Mouse (Mus musculus) layer of hippocampus, adult 8-10 months (tissue): ENCODE data around the gene AI481877. TPM values are rescaled to one million over a fixed set of nuclear protein-coding genes. Genes with fewer than 3 reads are reported as not detected.
A peak's percentile ranks its signal among the peaks of the same experiment; 100 is the strongest.

Experiments
- DNase-seq, 2 experiments: peaks; one replicate each; pipeline ENCODE4 v3.0.0; 2022; ENCODE audit warnings: low spot score in 2 of 2
- total RNA-seq, 4 experiments: library from RNA; stranded (reverse); gene quantifications; 2 replicates each; pipeline ENCODE4 v1.2.4; 2022

Gene AI481877
- total RNA-seq, 4 experiments from 2014 or later, result not detected

DNA sequence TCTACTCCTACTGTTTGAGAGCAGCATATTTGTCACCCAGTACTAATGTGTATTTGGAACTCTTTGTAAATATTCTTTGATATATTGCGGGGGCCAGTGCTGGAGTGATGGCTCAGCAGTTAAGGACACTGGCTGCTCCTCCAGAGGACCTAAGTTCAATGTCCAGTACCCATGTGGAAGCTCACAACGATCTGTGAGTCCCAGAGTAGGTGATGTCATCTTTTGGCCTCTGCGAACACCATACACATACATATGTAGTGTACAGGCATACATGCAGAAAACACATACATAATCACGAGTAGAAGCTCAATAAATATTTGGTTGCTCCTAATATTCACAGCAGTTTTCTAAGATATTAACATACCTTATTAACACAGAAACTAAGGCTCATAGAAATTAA lies 9.8 kb downstream of the AI481877 start:
- DNase-seq, result no peak

DNA sequence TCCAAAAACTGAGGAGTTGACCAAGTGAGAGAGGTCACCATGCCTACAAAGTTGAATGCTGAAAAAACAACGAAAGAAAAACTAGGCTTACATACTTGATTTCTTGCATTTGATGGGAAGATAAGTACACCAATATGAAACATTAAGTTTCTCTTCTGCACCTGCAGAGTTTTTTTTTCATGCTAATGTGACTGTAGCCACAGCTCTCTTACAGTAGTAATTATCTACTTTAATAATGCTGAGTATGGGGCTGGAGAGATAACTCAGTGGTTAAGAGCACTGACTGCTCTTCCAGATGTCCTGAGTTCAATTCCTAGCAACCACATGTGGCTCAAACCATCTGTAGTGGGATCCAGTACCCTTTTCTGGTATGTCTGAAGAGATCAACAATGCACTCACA lies 13.7 kb downstream of the AI481877 start:
- no peak for DNase-seq

DNA sequence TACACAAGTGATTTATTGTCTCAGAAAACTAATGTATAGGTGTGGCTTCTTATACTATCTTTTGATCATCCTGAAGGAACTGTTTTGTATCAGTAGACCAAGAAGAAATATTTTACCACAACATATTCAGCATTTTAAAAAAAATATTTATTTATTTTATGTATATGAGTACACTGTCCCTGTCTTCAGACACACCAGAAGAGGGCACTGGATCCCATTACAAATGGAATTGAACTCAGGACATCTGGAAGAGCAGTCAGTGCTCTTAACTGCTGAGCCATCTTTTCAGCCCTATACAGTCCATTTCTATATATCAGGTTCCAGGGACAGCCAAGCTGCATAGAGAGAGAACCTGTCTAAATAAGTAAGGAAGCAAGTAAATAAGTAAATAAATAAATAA lies 15.2 kb downstream of the AI481877 start:
- no peak for DNase-seq

DNA sequence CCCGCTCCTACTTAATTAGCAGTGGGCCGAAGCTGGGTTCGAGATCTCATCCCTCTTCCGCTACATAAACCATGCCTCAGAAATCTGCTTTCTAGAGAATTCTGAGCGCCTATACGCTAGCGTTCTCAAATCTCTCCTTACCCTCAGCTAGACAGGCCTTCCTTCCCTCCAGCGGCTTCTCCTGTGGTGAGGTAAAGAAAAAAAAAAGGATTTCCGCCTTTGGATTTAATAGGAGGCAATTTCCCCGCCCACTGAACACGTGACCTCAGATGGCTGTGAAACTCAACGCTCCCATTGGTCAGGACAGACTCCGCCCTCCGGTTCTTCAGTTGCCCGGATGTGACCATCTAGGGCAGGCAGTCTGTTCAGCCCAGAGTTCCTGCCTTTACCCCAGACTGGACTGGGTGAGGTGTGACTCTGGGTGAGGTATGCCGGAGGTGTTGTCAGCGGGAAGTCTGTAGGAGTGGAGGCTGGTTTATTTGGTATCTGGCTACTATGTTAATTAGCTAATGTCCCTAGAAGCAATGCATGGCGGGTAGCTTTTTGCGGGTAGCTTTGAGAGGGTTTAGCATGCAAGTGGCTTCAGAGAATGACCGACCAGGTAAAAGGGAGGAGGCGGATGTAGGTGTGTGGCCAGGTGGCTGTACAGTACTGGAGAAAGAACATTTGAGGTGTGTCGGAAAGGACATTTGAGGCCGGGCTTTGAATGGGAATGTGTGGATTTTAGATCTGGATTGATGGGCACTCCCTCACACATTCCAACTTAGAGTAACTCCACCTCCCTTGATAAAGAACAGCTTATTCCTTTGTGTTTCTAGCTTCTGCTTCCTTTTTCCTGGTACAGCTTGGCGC lies 20.9 kb downstream of the AI481877 start:
- no peak for DNase-seq

DNA sequence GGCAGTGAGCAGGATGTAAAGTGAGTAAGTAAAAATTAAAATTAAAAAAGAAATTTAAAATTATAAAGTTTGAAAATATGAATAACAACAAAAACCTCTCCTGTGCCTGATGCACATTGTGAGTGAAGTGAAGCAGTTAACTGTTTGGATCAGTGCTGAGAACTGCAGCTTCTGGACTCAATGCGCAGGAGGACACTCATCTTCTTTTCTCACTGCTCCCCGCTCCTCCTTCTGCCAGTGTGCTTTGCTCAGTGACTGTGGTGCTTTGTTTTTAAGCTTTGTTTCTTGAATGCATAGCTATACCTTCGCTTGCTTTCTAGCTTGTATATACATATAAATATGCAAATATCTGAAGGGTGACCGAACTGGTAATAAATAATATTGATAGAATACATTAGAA lies 30.1 kb downstream of the AI481877 start:
- DNase-seq, result no peak

DNA sequence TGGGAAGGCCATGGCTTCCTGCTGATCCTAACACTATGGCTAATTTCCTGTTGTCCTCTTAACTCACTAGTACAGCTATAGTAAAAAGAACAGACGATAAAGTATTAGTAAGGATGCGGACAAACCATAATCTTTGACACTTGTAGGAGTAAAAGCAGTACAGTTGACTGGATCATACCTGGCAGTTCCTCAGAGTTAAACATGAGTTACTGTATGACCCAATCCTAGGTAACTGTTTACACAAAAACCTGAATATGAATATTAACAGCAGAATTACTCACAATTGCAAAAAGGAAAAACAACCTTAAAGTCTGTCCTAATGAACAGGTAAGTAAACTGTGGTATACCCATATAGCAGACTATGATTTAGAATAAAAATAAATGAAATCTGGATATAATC lies 30.9 kb downstream of the AI481877 start:
- no peak for DNase-seq

DNA sequence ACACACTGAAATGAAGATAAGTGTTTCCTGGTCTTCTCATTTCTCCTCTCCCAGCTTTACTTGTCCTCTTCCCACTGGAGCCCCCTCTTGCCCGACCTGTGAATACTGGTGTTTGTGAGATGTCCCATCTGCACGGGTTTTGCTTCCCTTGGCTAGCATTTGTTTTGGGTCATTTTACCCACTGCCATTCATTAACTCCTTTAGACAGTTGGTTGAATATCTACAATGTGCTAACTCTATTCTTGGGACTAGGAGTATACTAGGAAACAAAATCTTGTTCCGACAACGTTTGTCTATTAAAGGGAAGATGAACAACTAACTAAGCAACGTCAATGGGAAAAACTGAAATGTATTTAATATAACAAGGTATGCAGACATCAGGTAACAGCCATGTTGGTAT lies 32.1 kb downstream of the AI481877 start:
- DNase-seq, result no peak

DNA sequence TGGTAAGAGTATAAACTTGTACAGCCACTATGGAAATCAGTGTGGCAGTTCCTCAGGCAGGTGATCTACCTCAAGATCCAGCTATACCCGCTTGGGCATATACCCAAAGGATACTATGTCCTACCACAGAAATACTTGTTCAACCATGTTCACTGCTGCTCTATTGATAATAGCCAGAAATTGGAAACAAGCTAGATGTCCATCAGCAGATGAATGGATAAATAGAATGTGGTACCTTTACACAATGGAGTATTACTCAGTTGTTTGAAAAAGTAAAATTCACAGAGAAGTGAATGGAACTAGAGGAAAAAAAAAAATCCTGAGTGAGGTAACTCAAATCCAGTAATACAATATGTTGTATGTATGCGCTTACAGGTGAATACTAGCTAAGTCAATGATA lies 34.6 kb downstream of the AI481877 start:
- DNase-seq, result no peak

DNA sequence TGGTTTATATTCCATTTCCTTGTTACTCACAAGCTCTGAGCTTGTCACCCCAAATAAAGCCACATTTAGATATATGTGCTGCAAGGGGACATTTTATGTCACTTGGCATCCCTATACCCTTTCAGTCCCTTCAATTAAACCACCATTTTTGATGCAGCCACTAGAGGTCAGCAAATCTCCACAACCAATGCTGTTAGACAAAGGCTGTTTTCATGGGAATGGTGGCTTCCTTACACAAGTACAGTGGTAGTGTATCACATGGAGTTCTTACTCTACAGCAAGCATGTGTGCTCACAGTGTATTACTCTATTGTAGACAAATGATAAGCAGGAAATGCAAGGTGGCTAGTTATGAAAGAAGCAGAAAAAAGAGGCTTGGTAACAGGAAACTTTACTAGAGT lies 42.4 kb downstream of the AI481877 start:
- DNase-seq, result peak; percentile 37 to 69

DNA sequence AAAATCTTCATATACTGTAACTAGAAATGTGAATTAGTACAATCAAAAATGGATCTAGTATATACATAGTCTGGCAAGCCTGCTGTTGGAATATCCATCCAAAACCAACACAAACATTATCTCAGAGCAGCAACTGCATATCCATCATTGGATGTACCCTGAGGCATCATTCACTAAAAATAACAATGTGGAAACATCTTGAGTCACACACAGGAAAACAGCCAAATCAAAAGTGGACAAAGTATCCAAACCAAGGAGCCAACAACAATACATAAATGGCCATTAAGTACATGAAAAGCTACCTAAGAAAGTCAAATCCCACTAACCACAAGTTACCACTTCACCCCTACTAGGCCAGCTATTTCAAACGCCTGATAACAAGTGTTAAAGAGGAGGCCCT lies 49.4 kb downstream of the AI481877 start:
- DNase-seq, result no peak

DNA sequence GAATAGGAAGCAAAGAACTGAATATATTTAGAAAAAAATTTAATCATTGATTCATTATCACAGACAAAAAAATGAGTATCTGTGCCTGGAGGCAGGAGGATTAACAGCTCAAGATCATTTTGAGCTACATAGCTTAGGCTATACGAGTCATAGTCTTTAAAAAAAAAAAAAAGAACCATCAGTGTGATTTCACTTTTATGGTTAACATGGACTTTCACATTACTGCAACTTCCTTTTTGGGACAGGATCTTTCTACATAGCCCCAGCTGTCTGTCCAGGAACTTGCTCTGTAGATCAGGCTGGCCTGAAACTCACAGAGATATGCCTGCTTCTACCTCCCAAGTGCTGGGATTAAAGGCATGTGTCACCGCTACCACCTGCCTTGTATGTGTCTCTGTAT lies 55.4 kb downstream of the AI481877 start:
- DNase-seq, result no peak

DNA sequence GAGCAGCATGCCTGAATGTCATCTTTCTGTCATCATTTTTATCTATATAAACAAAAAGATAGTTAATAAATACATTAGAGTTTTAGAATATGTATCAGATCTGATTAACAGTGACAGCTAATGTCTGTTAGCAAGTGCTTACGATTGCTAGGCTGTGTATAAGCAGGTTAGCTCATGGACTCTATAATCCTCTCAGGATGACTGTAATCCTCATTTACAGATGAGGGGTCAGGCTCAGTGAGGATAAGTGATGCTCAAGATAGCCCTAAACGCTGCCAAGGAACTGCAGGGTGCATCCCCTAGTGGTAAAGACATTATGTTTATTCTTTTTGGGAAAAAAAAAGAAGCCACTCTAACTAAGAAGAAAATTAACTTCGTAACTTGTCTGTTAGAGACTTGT lies 69.5 kb downstream of the AI481877 start:
- DNase-seq, result no peak

DNA sequence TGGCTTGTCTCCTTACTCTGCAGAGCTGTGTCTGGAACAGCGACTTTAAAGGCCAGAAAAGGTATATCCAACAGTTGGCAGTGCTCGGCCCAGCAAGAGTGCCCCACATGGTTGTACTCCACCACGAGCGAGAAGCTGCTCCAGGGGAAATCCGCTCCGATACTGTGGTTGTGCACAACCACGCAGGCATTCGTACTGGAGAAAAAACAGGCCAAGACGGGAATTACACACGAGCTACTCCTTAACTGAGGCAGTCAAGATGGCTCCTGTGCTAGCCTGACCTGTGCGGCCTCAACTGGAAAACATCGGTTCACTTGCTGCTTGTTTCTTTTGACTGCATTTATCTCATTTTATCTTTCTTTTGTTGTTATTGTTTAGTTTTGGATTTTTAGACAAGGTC lies 76.3 kb downstream of the AI481877 start:
- DNase-seq, result no peak

DNA sequence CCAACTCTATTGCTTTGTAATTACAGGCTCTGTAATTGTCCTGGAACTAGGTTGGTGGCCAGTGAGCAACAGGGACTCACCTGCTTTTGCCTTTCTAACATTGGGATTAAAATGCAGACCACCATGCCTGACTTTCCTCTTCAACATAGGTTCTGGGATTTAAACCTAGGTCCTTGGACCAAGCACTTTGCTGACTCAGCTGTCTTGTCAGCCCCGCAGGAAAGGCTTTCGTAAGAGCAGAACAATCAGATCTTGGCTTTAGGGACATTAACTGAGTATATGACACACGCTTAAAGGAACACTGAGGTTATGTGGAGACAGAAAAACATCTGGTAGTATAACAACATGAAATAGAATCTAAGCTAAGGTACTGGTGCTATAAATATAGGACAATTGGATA lies 80.9 kb downstream of the AI481877 start:
- DNase-seq, result no peak

DNA sequence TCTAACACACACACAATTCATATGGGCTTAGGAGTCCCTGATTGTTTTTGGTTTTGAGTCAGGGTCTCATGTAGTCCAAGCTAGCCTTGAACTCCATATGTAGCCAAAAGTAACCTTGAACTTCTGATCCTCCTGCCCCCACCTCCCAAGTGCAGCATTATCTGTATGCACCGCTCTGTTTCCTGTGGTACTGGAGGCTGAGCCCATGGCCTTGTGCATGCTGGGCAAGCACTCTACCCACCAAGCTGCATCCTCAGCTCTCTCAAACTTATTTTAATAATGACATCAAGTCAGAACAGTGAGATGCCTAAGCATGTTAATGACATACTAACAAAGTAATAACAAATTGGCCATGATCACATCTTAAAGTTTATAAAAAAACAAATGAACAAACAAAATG lies 87.7 kb downstream of the AI481877 start:
- no peak for DNase-seq

DNA sequence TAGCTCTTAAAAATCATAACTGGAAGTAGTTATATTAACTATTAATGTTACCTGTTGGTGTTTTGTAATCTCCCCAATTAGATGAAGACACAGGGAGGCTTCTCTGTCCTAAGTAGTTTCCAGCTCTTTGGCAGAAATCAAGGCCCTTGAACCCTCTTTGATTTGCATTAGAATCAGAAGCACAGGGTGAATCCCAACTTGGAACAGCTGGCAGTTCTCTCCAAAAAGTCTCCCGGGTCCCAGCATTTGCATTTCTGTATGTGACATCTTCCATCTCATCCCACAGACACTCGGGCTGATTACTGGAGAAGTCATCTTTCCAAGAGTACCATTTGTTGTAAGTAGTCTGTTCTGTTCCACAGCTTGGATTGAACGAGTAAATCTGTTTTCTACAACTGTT lies 91.6 kb downstream of the AI481877 start:
- no peak for DNase-seq

DNA sequence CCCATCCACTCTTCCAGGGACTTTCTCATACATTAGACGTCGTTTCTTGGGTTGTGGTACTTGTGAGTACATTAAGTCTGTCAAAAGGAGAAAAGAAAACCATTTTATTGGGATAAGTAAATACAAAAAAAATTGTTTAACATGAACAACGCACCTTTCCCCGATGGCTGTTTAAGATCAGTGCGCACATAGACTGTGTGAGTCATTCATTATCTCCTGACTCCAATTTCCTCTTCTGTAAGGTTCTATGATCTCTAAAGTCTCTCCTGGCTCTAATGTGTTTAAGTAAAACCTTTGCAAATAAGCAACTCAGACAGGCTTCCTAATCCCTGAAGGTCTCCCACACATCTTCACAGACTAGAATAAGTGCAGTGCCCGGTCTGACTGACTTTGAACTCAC lies 94.9 kb downstream of the AI481877 start:
- DNase-seq, result no peak

DNA sequence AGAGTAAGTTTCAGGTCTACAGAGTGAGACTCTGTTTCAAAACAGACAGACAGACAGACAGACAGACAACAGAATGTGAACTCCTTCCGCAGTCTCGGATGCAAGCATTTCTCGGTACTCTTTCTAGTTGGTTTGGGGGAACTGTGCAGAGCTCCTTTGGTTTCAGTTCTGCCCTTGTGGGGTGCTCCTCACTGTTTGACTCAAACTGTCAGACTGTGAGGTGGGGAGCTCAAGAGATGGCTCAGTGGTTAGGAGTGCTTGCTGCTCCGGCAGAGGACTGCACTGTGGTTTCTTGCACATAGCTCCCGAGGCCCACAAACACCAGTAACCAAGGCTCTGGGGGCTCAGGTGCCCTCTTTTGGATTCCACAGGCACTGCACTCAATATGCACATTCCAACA lies 95.7 kb downstream of the AI481877 start:
- DNase-seq, result no peak

DNA sequence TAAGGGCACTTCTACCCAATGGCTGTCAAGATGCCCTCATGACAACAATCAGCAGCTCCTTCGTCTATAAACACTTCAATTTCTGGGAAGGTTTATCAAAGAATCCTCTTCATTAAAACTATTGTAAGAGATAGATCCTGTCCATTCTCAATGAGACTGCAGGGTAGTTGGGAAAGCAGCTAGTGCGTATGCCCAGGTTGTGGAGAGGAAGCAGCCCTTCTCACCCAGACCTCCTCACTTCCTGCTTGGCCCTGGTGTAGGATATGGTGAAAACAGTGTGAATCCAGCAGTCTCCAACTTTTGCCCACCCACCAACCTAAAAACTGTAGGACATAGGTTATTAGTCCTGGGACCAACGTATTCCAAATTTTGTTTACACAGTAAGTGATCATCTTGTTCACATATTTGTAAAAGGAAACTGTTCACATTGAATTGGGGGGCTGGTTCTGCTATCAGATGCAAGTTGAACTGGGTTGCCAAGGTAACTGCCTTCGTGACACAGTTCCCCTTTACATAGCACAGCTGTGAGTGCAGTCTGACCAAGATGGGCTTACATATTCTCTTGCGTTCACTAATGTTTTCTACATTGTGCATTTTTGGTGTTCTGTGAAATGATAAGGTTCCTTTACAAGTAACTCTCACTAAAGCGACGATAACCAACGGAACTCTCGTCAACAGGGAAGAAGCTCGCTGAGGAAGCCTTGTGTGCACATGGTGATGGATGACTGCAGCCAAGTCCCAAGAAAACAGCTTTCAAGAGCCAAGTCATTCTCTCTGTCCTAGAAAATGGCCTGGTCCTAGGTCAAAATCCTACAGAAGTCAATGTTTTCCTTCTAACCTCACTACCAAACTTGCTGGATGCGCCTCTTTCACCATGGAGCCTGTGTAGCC lies 98.1 kb downstream of the AI481877 start:
- DNase-seq, result no peak

DNA sequence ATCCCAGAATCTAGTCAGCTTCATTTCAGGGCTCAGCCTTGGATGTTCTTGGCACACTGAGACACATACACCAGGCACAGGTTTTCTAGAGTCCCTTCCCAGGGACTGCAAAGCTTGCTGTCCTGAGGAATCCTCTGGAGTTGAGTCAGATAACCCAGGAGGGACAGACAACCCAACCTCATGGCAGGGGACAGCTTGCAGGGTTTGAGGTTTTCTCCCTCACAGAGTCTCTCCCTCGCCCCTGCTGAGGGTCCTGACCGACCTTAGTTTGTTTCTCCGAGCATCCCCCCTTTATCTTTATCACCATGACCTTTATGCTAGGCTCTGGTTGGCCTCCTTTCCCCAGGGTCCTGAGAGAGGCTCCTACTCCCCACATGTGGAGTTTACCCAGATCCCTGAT lies 101.3 kb downstream of the AI481877 start:
- no peak for DNase-seq

DNA sequence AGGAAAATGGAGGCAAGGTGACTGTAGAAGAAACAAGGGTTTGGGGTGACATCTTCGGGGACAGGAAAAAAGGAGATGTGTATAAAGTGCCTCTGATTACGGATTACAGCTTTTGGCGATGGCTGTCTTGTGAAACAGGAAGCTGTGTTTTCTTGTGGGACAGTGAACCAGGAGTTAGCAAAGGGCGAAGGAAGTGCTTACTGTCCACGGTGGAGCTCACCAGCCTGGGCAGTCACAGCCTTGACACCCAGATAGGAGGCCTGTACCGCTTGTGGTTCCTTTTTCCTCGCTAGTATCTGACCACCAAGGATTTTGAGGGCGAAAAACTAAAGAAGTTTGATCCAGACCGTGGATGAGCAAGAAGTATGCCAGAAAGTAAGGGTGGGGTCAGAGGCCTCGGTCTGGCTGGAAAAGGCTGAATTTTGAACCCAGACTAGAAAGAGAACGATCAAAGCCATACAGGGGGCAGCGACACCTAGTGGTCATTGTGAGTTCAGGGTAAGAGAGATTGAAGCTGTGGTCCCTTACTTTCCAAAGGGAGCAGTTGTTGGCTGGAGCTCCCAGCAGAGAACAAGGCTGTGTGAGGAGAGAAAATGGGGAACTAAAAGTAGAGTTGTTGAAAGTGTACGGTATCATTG lies 102.2 kb downstream of the AI481877 start:
- DNase-seq, result peak; percentile 46 to 74

DNA sequence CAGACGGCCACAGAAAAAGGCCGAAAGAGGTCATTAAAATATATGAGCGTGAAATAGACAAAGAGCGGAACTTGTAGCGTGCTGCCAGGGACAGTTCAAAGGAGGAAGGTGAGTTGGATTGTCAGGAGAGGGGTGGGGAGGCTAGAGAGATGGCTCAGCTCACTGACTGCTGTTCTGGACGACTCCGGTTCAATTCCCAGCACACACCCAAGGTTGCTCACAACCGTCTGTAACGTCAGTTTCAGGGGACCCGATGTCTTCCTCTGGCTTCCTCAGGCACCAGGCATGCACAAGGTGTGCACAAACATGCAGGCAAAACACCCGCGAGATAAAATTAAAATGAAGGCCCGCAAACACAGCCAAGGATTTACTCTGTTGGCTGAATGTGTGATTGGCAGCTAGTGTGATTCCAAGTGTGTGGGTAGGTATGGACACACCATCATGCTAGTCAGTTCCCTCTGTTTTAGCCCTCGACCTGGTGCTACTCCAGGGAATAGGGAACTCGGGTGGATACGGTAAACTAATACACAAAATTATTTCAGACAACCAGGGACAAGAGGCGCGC lies 102.9 kb downstream of the AI481877 start:
- peak in 1 of 2 experiments; percentile 11 for DNase-seq
